Mouse (Mus musculus) embryo, embryonic 11.5 days (tissue): ENCODE results near the gene Parva.

Experiments
- DNase-seq: peaks from one replicate; pipeline ENCODE4 v3.0.0-alpha.2; 2012; ENCODE audit warnings: low read depth, low spot score

The Parva gene

DNA sequence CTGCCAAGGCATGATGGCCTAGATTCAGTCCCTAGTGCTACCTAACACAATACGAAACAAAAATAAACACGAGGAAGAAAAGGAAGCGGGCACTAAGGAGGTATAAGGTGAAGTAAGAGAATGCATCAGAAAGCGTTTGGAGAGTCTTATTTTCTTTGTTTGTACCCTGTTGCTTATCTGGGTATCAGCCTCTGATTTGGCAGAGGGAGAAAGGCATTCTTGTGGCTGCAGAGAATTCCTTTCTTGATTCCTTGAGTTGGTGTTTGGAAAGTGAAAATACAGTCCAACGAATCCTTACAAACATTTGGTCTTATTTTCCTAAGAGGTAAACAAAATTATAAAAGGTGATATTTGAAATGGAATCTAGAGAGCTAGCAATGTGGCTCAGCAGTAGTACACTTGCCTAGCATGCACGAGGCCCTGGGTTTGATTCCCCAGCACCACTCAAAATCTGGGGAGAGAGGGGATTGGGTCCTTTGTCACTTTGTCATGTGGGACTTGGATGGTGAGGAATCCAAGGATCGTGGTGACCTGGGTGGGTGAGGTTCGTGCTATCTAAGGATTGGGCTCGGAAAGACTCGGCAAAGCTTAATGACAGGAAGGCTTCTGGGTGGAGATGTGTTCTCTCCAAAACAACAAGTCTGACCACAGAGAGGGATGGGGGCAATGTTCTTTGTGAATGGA, 44.9 kb downstream of the Parva start:
- no peak for DNase-seq

DNA sequence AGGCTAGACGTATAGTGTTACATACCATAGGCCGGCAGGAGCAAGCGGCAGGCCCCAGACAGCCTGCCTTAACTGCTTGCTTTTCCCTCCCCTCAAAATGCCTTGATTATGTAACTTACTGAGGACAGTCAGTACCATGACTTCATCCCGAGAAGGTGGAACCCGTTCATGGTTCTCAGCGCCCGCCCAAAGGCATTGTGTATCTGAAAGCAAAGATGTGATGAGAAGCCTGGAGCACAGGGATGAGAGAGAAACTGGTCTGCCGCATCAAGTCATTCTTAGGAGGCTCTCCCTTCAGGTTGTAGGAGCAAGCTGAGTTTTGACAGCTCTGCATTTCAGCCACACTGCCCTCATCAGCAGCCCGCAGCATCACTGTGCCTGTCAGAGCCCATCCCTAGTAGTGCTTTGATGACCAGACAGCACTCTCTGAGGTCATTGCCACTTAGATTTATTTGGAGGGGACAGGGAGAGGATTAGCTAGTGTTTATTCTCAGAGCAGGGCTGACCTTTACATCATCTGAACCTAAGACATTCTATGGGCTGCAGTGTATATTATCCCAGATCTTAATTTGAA, 45.5 kb downstream of the Parva start:
- no peak for DNase-seq

DNA sequence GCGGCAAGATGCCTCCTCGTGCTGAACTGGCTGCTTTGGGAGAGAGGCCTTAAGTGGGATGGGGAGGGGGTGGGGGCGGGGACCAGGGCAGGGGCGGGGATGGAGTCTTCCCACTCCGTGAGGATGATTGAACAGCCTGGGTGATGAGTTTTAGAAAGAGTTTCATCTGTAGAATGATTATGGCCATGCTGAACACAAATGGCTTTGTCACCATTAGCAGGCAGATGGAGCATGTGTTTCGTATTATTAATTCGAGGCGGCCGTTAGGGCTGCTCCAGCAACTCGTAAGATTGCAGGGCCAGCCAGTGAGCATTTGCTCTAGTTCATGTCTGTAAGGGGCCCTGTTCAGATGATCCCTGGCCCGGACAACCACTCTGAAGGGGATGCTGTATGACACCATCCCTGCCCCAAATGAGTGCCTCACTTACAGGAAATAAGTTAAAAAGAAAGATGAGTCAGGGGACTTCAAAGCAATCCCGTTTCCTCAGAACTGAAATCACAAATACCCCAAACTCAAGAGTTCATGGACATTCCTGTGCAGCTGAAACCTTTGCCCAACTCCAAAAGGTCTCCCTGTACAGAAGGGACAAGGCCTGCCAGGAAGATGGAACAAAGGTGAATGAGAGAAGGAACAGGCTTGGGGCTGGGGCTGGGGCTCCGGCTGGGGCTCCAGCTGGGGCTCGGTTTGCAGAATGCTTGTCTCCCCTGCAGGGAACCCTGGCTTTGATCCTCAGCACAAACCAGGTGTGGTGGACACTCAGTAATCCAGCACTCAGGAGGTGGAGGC, 46.5 kb downstream of the Parva start:
- DNase-seq: no peak

DNA sequence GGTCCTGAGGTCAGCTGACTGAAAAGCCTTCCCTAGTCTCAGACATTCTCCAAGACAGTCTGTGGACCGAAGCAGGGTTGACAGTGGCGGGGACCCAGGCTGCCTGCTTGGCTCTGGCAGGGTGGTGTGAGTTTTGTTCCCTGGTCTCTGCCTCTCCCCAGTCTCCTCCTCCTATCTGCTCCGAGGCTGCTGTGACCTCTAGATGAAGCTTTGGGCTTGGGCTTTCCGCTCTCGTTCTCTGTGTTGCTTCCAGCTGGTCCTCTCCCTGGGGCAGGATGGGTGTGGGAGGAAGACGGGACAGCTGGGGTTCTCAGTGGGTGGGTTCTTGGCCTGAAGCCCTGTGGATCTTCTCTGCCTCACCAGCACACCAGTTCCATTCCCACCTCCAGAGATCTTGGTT, 51.8 kb downstream of the Parva start:
- no peak for DNase-seq

DNA sequence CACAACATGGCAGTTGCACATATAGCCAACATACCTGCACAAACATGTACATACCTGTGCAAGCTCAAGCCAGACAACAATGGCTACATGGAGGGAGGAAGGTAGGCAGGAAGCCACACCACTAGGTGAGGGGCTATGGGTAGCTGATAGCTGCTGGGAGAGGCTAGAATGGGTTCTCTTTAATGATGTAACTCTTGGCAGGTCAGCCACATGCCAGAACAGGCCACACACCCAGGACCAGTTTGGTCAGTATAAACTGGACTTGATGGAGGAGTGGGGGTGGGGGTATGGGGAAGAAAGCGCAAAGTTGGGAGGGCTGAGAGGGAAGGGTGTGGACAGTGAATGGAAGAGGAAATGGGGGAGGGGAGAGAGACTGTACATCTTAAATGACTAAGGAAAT, 53.7 kb downstream of the Parva start:
- no peak for DNase-seq

DNA sequence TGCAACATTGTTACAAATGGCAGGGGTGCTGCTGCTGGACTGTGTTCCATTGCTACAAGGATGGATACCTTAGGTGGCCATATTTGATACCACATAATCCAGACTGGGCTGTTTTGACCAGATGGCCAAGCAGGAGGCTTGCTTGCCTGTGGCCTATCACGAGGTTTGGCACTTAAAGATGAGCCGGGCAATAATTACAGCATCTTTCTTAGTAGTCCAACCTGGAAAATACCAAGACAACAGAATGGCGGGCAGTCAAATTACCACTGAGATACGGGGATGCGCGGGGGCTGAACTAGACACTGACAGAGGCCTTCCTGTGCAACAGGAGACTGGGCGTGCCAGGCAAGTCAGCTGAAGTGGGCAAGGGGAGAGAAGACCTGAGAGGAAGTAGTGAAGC, 55.3 kb downstream of the Parva start:
- no peak for DNase-seq

- DNase-seq: no peak
These were observed 56.1 kb downstream of the Parva start for GRCm38 (mm10) chr7:112483382-112483781.

- no peak for DNase-seq
These were observed 63.5 kb downstream of the Parva start for GRCm38 (mm10) chr7:112490825-112491224.

DNA sequence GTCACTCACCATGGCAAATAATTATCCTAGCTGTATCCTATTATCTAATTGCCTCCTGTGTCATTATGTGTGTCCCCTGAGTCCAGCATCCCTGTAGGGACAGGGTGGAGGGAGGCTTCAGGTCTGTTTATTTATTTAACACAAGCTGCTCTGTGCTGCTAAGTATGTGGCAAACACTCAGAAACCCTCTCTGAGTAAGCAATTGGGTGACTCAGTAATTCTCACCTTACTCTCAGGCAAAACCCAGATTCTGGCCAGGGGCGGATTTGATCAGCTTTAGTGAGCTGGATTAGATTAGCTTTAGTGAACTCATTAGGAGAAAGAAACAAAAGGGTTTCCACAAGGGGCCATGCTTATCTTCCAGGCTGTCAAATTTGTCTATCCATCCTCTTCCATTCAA, 64.4 kb downstream of the Parva start:
- DNase-seq: no peak

DNA sequence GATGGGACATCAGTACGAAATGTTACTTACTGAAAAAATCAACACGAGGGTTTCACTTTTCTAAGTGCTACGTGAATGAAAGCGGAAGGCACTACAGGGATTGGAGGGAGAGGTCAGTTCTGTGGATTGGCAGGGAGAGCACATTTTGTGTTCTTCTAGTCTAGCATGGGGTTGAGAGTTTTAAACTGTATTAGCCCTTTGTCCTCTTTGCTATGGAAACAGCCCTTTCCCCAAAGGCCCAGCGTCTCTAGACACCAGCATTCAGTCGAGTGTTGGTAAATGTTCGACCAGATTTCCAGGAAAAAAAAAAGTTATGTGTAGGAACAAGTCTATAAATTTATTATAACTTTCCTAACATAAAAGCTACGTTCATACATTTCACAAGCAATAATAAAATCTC, 68.6 kb downstream of the Parva start:
- DNase-seq: no peak

DNA sequence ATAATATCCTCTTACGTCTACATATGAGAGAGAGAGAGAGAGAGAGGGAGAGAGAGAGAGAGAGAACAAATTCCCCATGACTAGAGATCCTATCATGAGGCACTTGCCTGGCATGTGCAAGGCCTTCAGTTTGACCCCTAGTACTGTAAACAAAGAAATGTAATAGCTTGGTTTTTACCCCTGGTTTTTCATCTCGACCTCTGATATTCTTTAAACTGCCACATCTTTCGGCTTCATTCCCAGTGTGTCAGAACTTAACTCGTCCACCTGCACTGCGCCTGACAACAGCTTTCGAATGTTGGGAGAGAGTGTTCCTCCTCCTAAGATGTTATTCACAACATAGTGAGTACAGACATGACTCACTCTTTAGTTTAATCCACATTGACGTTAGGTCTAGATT, 69.6 kb downstream of the Parva start:
- DNase-seq: no peak

DNA sequence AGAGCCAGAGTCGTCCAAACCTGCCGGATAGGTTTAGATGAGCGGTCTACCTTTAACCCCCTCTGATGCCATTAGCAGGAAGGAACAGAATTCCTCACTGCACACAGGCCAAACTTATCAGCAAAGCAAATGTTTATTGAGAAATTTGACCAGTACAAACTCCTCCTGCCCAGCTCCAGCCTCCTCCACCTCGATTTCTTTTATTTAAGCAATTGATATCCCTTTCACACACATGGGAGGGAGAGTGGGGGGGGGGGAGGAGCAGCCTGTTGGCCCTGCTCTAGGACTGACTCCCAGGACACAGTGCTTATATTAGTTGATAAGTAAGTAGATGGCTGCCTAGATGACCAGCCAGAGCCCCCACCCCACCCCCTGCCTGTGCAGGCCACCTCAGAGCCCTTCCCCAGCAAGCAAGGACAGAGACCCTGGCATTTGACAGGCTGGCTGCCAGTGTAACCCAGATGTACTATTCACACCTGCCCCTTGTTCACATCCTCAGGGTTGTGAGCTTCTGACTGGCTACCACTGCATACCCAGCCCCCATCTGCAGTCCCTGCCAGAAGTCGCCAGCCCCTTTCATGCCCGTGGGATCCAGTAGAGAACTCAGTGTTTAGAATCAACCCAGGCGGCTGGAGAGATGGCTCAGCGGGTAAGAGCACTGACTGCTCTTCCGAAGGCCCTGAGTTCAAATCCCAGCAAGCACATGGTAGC, 71.4 kb downstream of the Parva start:
- DNase-seq: no peak

DNA sequence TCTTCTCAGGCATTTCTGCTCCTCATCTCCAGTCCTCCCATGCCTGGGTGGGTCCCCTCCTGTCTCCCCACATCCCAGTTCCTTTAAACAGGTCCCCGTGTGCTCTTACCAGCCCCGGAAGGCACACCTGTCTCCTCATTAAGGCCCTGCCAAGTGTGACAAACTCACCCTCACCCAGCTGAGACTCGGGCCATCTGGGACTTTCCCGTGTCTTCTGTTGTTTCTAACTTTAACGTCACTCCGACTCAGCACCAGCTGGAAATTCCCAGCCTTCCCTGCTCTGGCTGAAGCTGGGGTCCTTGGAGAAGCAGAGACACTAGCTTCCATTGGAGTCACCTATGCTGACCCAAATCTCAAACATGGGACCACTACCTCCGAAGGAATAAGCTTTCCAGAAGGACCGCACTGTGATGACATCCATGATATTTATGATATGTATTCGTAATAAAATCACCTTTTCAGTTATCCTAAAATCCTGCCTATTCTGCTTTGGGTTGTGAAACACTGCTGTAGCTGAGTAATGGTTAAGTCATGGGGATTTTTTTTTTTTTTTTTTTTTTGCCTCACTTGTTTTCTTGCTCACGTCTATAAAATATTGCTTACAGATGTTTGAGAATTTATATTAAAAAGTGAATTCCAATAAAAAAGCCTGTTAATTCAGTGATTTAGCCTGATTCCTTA, 72.3 kb downstream of the Parva start:
- no peak for DNase-seq

GRCm38 (mm10) chr7:112500134-112500490, 72.8 kb downstream of the Parva start:
- DNase-seq: peak; percentile 50

DNA sequence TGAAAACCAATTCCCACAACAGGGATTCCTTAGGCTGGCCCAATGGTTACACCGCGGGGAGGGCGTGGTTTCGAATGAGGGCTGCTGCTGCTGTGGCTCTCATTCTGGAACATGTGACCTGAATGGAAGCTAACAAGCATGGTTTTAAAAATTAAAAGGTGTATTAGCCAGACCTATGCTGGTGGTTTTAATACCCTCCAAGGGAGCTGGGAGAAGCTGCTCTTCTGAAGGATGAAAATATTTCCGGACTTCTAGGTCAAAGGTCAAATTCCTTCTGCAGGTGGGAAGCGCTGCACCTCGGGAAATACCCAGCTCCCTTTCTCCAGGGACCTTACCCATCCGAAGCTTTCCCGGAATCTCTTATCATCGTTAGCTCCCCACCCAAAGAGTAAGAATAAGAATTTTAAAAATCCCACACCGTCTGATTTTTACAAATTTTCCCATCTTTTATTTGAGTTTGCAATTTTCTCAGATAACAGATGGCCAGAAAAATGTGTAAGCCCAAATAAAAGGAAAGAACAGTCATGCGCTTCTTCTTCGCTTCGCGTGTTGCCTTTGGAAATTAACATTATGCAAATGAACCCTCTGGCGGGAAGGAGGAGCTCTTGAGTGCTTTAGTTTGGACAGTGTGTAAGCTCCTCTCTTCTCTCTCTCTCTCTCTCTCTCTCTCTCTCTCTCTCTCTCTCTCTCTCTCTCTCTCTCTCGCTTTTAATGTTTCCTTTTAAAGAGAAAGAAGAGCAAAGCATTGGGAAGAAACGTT, 74.9 kb downstream of the Parva start:
- no peak for DNase-seq

- DNase-seq: no peak
These were observed 75.5 kb downstream of the Parva start for GRCm38 (mm10) chr7:112502845-112503244.

GRCm38 (mm10) chr7:112503448-112503847, 76.1 kb downstream of the Parva start:
- no peak for DNase-seq

DNA sequence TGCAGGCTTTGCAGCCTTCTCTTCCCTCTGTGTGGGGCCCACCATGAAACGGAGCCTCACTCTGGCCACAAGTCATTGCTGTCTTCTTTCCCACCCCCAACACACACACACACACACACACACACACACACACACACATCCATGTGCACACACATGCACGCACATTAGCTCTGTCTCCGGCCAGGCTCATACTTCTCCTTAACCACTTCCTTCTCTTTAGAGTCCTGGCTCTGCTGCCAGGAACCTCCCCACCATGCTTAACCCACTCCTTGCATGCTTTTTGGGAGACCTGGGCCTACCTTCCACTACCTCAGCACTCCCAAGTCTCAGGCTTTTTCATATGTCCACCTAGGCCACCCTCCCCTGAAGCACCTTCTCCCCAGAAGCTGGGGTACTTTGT, 76.6 kb downstream of the Parva start:
- DNase-seq: no peak

DNA sequence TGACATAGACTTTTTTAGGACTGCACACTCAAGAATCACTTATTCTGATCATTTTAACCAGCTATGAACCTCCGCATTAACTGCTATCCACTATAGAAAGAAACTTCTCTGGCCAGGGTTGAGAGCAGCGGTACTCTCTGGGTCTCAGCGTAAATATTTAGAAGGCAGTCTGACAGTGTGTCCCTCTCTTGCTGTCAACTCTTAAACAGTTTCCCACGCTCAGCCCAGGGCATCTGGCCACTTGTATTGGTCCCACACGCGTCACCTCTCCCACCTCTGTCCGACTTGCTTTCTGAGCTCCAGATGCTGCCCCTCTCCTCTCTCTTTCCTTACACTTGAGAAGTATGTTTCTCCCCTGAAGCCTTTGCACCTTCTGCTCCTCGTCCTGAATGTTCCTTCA, 81.8 kb downstream of the Parva start:
- DNase-seq: no peak

GRCm38 (mm10) chr7:112510336-112511048, 83.2 kb downstream of the Parva start:
- DNase-seq: no peak
